Mouse (Mus musculus): ENCODE data around the gene Wsb2.
A peak's percentile ranks its signal among the peaks of the same experiment; 100 is the strongest.
"Not testable (repeated sequence)": the region's sequence is repeated elsewhere in the genome, so short reads cannot be mapped to it uniquely, and the experiment has no call there.

Gene Wsb2

GRCm38 (mm10) chr5:117357129-117357477, at the start of gene Wsb2:
TSS of gene Wsb2 (plus strand) at chr5:117357304.
- peak; percentile 90 for DNase-seq

- DNase-seq = peak; percentile 75
Observed at GRCm38 (mm10) chr5:117307699-117308098, 49.4 kb upstream of the Wsb2 start.

GRCm38 (mm10) chr5:117313420-117313819, 43.7 kb upstream of the Wsb2 start:
- DNase-seq = peak; percentile 66

GRCm38 (mm10) chr5:117313909-117314308, 43.2 kb upstream of the Wsb2 start:
- no peak for DNase-seq

- DNase-seq = no peak
Observed at GRCm38 (mm10) chr5:117314587-117315428, 42.3 kb upstream of the Wsb2 start.

- DNase-seq = peak; percentile 36
Observed at GRCm38 (mm10) chr5:117318741-117319629, 38.1 kb upstream of the Wsb2 start, which contains the start of gene Vsig10. TSS of gene Vsig10 (plus strand) at chr5:117319083.

- no peak for DNase-seq
Observed at GRCm38 (mm10) chr5:117323751-117324150, 33.4 kb upstream of the Wsb2 start.

- DNase-seq = no peak
Observed at GRCm38 (mm10) chr5:117326408-117326807, 30.7 kb upstream of the Wsb2 start.

- DNase-seq = no peak
Observed at GRCm38 (mm10) chr5:117330457-117330856, 26.6 kb upstream of the Wsb2 start.

GRCm38 (mm10) chr5:117337999-117338398, 19.1 kb upstream of the Wsb2 start:
- DNase-seq = no peak

GRCm38 (mm10) chr5:117338503-117338902, 18.6 kb upstream of the Wsb2 start:
- DNase-seq = no peak

- DNase-seq = no peak
Observed at GRCm38 (mm10) chr5:117340081-117340480, 17.0 kb upstream of the Wsb2 start.

- DNase-seq = no peak
Observed at GRCm38 (mm10) chr5:117341896-117342295, 15.2 kb upstream of the Wsb2 start.

- not testable (repeated sequence) for DNase-seq
Observed at GRCm38 (mm10) chr5:117344496-117344895, 12.6 kb upstream of the Wsb2 start.

GRCm38 (mm10) chr5:117345432-117345976, 11.6 kb upstream of the Wsb2 start:
- no peak for DNase-seq

GRCm38 (mm10) chr5:117346281-117346680, 10.8 kb upstream of the Wsb2 start:
- DNase-seq = no peak

GRCm38 (mm10) chr5:117347011-117347410, 10.1 kb upstream of the Wsb2 start:
- no peak for DNase-seq

GRCm38 (mm10) chr5:117347838-117348237, 9.3 kb upstream of the Wsb2 start:
- no peak for DNase-seq

- DNase-seq = peak; percentile 89
Observed at GRCm38 (mm10) chr5:117348279-117348678, 8.8 kb upstream of the Wsb2 start.

GRCm38 (mm10) chr5:117354121-117354520, 3.0 kb upstream of the Wsb2 start:
- DNase-seq = no peak

- DNase-seq = no peak
Observed at GRCm38 (mm10) chr5:117355648-117356303, 1.3 kb upstream of the Wsb2 start.

- peak; percentile 48 for DNase-seq
Observed at GRCm38 (mm10) chr5:117356365-117357128, 557 bp upstream of the Wsb2 start.
